Mouse (Mus musculus) limb, embryonic 11.5 days (tissue): ENCODE measurements around the gene L3hypdh. TPM values are rescaled to one million over a fixed set of nuclear protein-coding genes. Genes with fewer than 3 reads are reported as not detected.

Experiments
- ATAC-seq: fragments of 200-750 bp; cut with Nextera tagmentation; 2 replicates; pipeline ENCODE4 v1.8.0; 2017; ENCODE audit warnings: low read depth; ENCODE audit not compliant: insufficient number of reproducible peaks, low FRiP score, low TSS enrichment
- DNase-seq: peaks from one replicate; pipeline ENCODE4 v3.0.0-alpha.2; 2015; ENCODE audit warnings: low spot score
- H3K27ac ChIP-seq: fragments of 300-500 bp; sonication (generic); replicated peaks from 2 replicates; pipeline ENCODE4 v1.5.1; 2014; ENCODE audit warnings: low read depth, mild to moderate bottlenecking, low read length
- H3K27me3 ChIP-seq: fragments of 300-500 bp; sonication (generic); 2 replicates; pipeline ENCODE4 v1.6.1; 2014; ENCODE audit warnings: mild to moderate bottlenecking, low read length, mixed read lengths; ENCODE audit not compliant: control insufficient read depth, insufficient read depth
- H3K36me3 ChIP-seq: fragments of 300-500 bp; sonication (generic); 2 replicates; pipeline ENCODE4 v1.6.1; 2014; ENCODE audit warnings: mild to moderate bottlenecking, low read length, moderate library complexity, mixed read lengths; ENCODE audit not compliant: control insufficient read depth, insufficient read depth
- H3K4me1 ChIP-seq: fragments of 300-500 bp; sonication (generic); 2 replicates; pipeline ENCODE4 v1.6.1; 2014; ENCODE audit warnings: low read length, mixed read lengths; ENCODE audit not compliant: control insufficient read depth, insufficient read depth
- H3K4me2 ChIP-seq: fragments of 300-500 bp; sonication (generic); 2 replicates; pipeline ENCODE4 v1.6.1; 2014; ENCODE audit warnings: low read depth, mild to moderate bottlenecking, moderate library complexity; ENCODE audit not compliant: severe bottlenecking
- H3K4me3 ChIP-seq: fragments of 300-500 bp; sonication (generic); 2 replicates; pipeline ENCODE4 v1.5.1; 2014; ENCODE audit warnings: low read depth, low read length
- H3K9ac ChIP-seq: fragments of 300-500 bp; sonication (generic); 2 replicates; pipeline ENCODE4 v1.6.1; 2014; ENCODE audit warnings: mild to moderate bottlenecking, low read length
- H3K9me3 ChIP-seq: fragments of 300-500 bp; sonication (generic); 2 replicates; pipeline ENCODE4 v1.6.1; 2016; ENCODE audit warnings: low read length; ENCODE audit not compliant: control insufficient read depth
- WGBS: fragments of 180-500 bp; shearing (Covaris S2); extraction: QIAGEN DNeasy Blood & Tissue Kit; methylation state at CpG from one replicate; pipeline ENCODE4 v1.1.7; 2014; 5-methylcytosine and 5-hydroxymethylcytosine counted together
- polyA plus RNA-seq: library from polyadenylated mRNA; unstranded; fragments of >200 nt; fragmentation: Nextera tagmentation; extraction: Ambion mirVana; gene quantifications from 2 replicates; pipeline ENCODE4 v1.2.1, GENCODE M21; 2014

Gene L3hypdh
- polyA plus RNA-seq, 1 experiment from 2014 or later: 12.4 TPM

- Histone ChIP-seq H3K9ac (no peak overlapping the region), H3K36me3 (peaks cover 8% of the 10 kb centered on the region; the same call in 1 of the 2 replicates), H3K4me2 (no peak overlapping the region), H3K27ac (no peak overlapping the region), H3K4me3 (no peak overlapping the region), H3K4me1 (0 out of 2 replicates have a peak, but pooled peaks cover 2% of the 10 kb centered on the region), H3K9me3 (no peaks in the 10 kb centered on the region), H3K27me3 (no peaks in the 10 kb centered on the region)
- WGBS: 94% methylated on average over 4 of the region's 4 CpGs
- ATAC-seq: no peak
- DNase-seq: no peak
These were observed 4.6 kb upstream of the L3hypdh start for GRCm38 (mm10) chr12:72089802-72090201.

GRCm38 (mm10) chr12:72086166-72086825, 1.1 kb upstream of the L3hypdh start:
- ATAC-seq (no peak), DNase-seq (no peak)
- H3K9me3 ChIP-seq: no peaks in the 10 kb centered on the region
- H3K4me1 ChIP-seq: peaks cover 7% of the 10 kb centered on the region; the same call in 1 of the 2 replicates
- peak overlapping the region; percentile 87 for H3K9ac ChIP-seq
- no peaks in the 10 kb centered on the region for H3K36me3 ChIP-seq
- 2% methylated on average over 18 of the region's 18 CpGs for WGBS
- no peaks in the 10 kb centered on the region for H3K27me3 ChIP-seq
- H3K27ac ChIP-seq: peak overlapping the region; percentile 88
- H3K4me3 ChIP-seq: peak overlapping the region; percentile 73
- H3K4me2 ChIP-seq: peak overlapping the region; percentile 41

- Histone ChIP-seq H3K4me2 (peak overlapping the region; percentile 92), H3K9ac (peak overlapping the region; percentile 78), H3K36me3 (no peaks in the 10 kb centered on the region), H3K27ac (peak overlapping the region; percentile 45; the same call in 1 of the 2 replicates), H3K9me3 (no peaks in the 10 kb centered on the region), H3K27me3 (no peaks in the 10 kb centered on the region), H3K4me3 (peak overlapping the region; percentile 73), H3K4me1 (peaks cover 7% of the 10 kb centered on the region; the same call in 1 of the 2 replicates)
- ATAC-seq: peak; percentile 51; the same call in 1 of the 2 replicates
- DNase-seq: no peak
- 1% methylated on average over 31 of the region's 31 CpGs for WGBS
These were observed 263 bp downstream of the L3hypdh start for GRCm38 (mm10) chr12:72085024-72085328.

- Histone ChIP-seq H3K36me3 (no peaks in the 10 kb centered on the region), H3K27me3 (no peaks in the 10 kb centered on the region), H3K9ac (peak overlapping the region; percentile 78), H3K9me3 (no peaks in the 10 kb centered on the region), H3K4me1 (peaks cover 7% of the 10 kb centered on the region; the same call in 1 of the 2 replicates), H3K4me2 (peak overlapping the region; percentile 92), H3K27ac (peak overlapping the region; percentile 45; the same call in 1 of the 2 replicates), H3K4me3 (peak overlapping the region; percentile 73)
- WGBS: 6% methylated on average over 46 of the region's 46 CpGs
- ATAC-seq (peak; percentile 4; the same call in 1 of the 2 replicates), DNase-seq (no peak)
These were observed 797 bp downstream of the L3hypdh start for GRCm38 (mm10) chr12:72084261-72085023.

DNA sequence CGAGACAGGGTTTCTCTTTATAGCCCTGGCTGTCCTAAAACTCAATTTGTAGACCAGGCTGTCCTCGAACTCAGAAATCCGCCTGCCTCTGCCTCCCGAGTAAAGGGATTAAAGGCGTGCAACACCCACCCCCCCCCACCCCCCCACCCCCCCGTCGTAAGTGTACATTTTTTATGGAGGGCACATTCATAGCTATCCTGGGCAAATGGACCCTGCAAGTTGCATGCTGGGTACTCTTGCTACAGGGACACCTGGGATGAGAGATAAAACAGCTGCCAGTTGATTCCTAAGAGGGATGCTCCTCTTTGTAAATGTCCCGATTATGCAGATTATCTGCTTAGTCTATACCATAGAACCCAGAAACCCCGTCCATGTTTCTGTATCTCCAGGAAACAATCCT, 2.0 kb downstream of the L3hypdh start:
- Histone ChIP-seq H3K9me3 (no peaks in the 10 kb centered on the region), H3K4me1 (peaks cover 7% of the 10 kb centered on the region; the same call in 1 of the 2 replicates), H3K4me3 (no peak overlapping the region), H3K27me3 (no peaks in the 10 kb centered on the region), H3K36me3 (no peaks in the 10 kb centered on the region), H3K4me2 (no peak overlapping the region), H3K27ac (no peak overlapping the region), H3K9ac (no peak overlapping the region)
- WGBS: 90% methylated on average over 9 of the region's 9 CpGs
- no peak for ATAC-seq
- DNase-seq: no peak

- H3K4me2 ChIP-seq: 0 out of 2 replicates have a peak overlapping the region, but pooled peaks have one; percentile 4
- 31% methylated on average over 18 of the region's 18 CpGs for WGBS
- no peaks in the 10 kb centered on the region for H3K27me3 ChIP-seq
- peaks cover 7% of the 10 kb centered on the region; the same call in 1 of the 2 replicates for H3K4me1 ChIP-seq
- ATAC-seq (no peak), DNase-seq (peak; percentile 40)
- no peaks in the 10 kb centered on the region for H3K9me3 ChIP-seq
- H3K36me3 ChIP-seq: no peaks in the 10 kb centered on the region
- H3K27ac ChIP-seq: no peak overlapping the region
- H3K4me3 ChIP-seq: no peak overlapping the region
- H3K9ac ChIP-seq: no peak overlapping the region
These were observed 2.9 kb downstream of the L3hypdh start for GRCm38 (mm10) chr12:72082370-72082769.

DNA sequence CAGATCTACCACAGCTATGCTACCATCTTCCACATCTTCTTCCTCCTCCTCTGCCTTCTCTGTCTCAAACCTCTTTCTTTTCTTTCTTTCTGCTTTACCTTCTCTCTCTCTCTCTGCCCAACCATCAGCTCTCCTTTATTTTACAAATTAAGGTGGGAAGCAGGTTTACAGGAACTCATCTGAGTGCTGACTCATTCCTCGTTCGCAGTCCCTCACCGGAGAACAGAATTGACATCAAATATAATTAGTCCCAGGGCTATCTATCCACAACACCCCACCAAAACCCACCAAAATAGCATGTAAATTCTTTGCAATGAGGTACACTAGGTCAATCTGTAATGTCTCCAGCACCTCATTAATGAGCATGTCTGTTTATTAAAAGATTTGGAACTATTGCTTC, 3.3 kb downstream of the L3hypdh start:
- Histone ChIP-seq H3K27me3 (no peaks in the 10 kb centered on the region), H3K27ac (no peak overlapping the region), H3K4me3 (no peak overlapping the region), H3K9ac (no peak overlapping the region), H3K4me2 (no peak overlapping the region), H3K36me3 (no peaks in the 10 kb centered on the region), H3K4me1 (peaks cover 7% of the 10 kb centered on the region; the same call in 1 of the 2 replicates), H3K9me3 (no peaks in the 10 kb centered on the region)
- ATAC-seq (no peak), DNase-seq (no peak)
- 80% methylated on average over 3 of the region's 3 CpGs for WGBS

- no peak overlapping the region for H3K27ac ChIP-seq
- WGBS: 87% methylated on average over 3 of the region's 3 CpGs
These were observed 7.0 kb downstream of the L3hypdh start for GRCm38 (mm10) chr12:72078248-72078647.

More at GRCm38 (mm10) chr12:72078248-72078647, 7.0 kb downstream of the L3hypdh start:
- Histone ChIP-seq H3K27me3 (no peaks in the 10 kb centered on the region), H3K4me3 (no peak overlapping the region), H3K4me1 (peaks cover 3% of the 10 kb centered on the region; the same call in 1 of the 2 replicates), H3K36me3 (no peaks in the 10 kb centered on the region), H3K9ac (no peak overlapping the region), H3K9me3 (no peaks in the 10 kb centered on the region), H3K4me2 (no peak overlapping the region)
- DNase-seq (no peak), ATAC-seq (no peak)
